Mouse (Mus musculus) left cerebral cortex, adult 11 months (tissue): ENCODE results near the gene Tmem132c.

Experiments used
- DNase-seq: peaks from one replicate; pipeline ENCODE4 v3.0.0; 2022; ENCODE audit warnings: low spot score

Tmem132c gene

GRCm38 (mm10) chr5:127487190-127487589, 245.6 kb downstream of the Tmem132c start:
- DNase-seq, result no peak

GRCm38 (mm10) chr5:127488666-127489065, 247.1 kb downstream of the Tmem132c start:
- no peak for DNase-seq

- DNase-seq, result no peak
These were observed 250.1 kb downstream of the Tmem132c start for GRCm38 (mm10) chr5:127491724-127492123.

- DNase-seq, result no peak
These were observed 255.3 kb downstream of the Tmem132c start for GRCm38 (mm10) chr5:127496895-127497294.

- DNase-seq, result no peak
These were observed 257.7 kb downstream of the Tmem132c start for GRCm38 (mm10) chr5:127499151-127499827.

- no peak for DNase-seq
These were observed 261.2 kb downstream of the Tmem132c start for GRCm38 (mm10) chr5:127502838-127503237.

GRCm38 (mm10) chr5:127505697-127506096, 264.1 kb downstream of the Tmem132c start:
- no peak for DNase-seq

- no peak for DNase-seq
These were observed 270.0 kb downstream of the Tmem132c start for GRCm38 (mm10) chr5:127511653-127512052.

GRCm38 (mm10) chr5:127515960-127516359, 274.4 kb downstream of the Tmem132c start:
- DNase-seq, result no peak

GRCm38 (mm10) chr5:127522744-127523476, 281.3 kb downstream of the Tmem132c start:
- DNase-seq, result no peak

GRCm38 (mm10) chr5:127527344-127527974, 285.9 kb downstream of the Tmem132c start:
- DNase-seq, result no peak

GRCm38 (mm10) chr5:127537508-127537907, 295.9 kb downstream of the Tmem132c start:
- DNase-seq, result no peak

- no peak for DNase-seq
These were observed 305.0 kb downstream of the Tmem132c start for GRCm38 (mm10) chr5:127546585-127546991.

GRCm38 (mm10) chr5:127548136-127548535, 306.5 kb downstream of the Tmem132c start:
- DNase-seq, result no peak

GRCm38 (mm10) chr5:127561086-127561485, 319.5 kb downstream of the Tmem132c start:
- DNase-seq, result no peak

- DNase-seq, result no peak
These were observed 325.6 kb downstream of the Tmem132c start for GRCm38 (mm10) chr5:127567165-127567741.

- no peak for DNase-seq
These were observed 335.8 kb downstream of the Tmem132c start for GRCm38 (mm10) chr5:127577419-127577818.

- no peak for DNase-seq
These were observed 342.1 kb downstream of the Tmem132c start for GRCm38 (mm10) chr5:127583658-127584057.

- DNase-seq, result no peak
These were observed 346.2 kb downstream of the Tmem132c start for GRCm38 (mm10) chr5:127587854-127588253.

- DNase-seq, result no peak
These were observed 350.8 kb downstream of the Tmem132c start for GRCm38 (mm10) chr5:127592406-127592805.

GRCm38 (mm10) chr5:127592854-127593253, 351.2 kb downstream of the Tmem132c start:
- no peak for DNase-seq

- no peak for DNase-seq
These were observed 354.1 kb downstream of the Tmem132c start for GRCm38 (mm10) chr5:127595676-127596075.

- DNase-seq, result no peak
These were observed 355.3 kb downstream of the Tmem132c start for GRCm38 (mm10) chr5:127596862-127597261.
